Mouse (Mus musculus): ENCODE measurements around the gene Qpct.
"Not testable (repeated sequence)": the region's sequence is repeated elsewhere in the genome, so short reads cannot be mapped to it uniquely, and the experiment has no call there.

Gene Qpct

DNA sequence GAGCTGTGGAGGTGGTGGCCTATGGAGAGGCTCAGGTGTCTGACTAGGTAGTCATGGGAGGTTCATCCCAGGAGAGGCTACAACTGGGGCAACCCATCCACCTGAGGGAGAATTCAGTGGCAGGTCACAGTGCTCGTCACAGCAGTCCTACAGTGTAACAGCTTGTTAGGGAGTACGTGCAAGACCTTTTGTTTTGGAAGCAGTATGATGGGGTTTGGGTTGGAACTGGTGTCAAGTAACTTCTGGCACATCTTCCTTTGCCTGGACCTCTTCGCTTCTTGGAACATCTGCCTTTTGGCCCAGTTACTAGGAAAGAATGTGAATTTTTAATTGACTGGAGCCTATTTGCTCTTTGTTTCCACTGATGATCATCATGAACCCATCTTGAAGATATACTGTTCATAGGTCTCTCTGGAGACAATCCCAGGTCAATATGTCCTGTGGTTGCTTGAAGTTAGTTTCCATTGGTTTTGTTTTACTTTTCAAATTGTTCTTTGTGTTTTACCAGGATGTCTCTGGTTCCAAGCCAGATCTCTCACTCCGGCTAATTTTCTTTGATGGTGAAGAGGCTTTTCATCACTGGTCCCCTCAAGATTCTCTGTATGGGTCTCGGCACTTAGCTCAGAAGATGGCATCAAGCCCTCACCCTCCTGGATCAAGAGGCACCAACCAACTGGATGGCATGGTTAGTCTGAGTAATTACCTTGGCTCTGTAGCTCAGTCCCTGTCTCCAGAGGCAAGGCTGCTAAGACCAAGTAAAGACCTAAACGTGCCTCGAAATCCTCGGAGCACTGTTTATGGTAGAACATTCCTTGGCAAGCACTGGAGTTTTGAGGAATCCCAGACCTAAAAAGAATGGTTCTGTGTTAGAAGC lies 25.5 kb downstream of the Qpct start:
- no peak for DNase-seq

DNA sequence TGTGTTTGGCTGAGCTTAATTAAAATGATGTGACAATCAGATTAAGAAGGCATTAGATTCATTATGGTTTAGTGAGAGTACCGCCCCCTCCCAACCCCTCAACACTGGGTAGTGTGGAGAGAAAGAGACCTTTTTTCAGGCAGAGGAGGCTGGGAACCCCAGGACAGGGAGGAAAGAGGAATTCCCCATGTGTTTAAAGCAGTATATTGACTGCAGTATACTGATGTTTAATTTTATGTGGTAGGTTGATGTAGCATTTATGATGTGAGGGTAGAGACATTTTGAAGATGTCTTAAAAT lies 26.1 kb downstream of the Qpct start:
- DNase-seq: no peak

DNA sequence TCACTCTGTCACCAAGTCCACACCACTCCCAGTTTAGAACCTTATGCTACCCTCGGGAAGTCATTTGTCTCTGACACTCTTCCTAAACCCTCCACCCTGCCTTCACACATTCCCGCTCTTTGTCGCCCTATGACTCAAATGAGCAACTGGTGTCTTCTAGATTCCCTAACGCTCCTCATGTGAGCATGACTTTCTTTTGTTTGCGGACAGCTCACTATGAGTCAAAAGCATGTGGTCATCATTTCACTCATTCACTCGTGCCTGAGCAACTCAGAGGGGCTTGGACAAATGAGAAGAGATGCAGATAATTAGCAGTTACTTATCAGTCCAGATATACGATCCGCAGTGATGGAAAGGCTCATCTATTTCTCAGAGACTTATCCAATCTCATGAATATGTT lies 26.5 kb downstream of the Qpct start:
- no peak for DNase-seq

DNA sequence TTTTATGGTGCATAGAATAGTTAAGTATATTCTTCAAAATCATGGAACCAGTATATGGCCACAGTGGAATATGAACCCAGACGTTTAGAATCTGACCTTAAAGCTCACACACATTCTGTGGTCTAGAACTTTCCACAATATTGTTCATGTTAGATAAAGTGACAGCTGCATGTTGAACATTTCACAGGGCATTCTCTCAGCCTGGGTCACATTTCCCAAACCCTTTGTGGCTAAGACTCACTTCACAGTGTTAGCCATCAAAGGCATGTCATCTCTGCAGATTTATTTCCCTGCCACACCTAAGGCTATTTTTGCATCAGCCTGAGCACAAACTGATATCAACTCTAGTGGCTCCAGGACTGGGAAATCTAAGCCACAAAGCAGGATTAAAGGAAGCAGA lies 40.0 kb downstream of the Qpct start:
- DNase-seq: no peak

DNA sequence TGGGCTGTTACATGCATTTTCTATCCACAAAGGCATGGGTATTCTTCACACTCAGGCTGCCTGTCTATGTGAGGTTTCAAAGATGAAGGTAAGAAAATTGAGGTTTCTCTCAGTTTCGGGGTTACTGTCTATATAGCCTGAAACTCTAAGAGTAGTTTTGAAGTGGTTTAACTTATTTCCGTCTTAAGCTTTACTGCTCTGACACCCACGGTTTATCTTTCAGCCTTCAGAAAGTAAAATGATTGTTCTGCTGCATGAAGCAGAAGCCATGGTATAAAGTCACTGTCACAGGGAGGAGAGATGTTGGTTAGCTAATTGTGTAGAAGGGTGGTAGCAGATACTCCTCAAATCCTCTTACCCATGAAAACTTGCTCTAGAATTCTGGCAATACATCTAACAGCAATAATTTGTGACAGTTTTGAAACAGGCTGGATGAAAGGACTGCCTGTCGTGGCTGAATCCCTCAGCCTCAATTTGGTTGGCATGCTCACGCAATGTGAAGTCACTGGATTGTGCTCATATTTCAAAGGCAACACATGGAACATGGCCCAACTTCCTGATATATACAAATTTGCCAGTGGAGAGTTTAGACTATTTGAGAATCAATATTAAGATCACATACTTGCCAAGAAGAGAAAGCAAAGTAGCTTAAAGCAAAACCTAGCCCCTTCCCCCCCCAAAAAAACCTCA lies 41.7 kb downstream of the Qpct start:
- no peak for DNase-seq

DNA sequence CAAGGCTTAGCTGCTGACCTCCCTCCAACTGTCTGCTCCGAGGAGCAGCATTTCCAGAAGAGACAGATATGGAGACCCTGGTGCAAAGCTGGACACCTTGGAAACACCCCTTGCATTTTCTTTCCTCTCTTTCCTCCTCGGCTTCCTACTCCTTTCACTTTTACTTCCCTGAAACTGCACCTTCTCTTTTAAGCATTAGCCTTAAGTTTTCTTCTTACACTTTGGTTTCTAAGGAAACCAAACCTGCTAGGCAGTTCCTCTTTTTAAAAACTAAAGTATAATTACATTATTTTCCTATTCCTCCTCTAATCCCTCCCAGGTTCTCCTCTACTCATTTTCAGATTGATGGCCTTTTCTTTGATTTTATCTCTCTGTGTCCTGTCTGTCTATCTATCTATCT lies 43.9 kb downstream of the Qpct start:
- no peak for DNase-seq

DNA sequence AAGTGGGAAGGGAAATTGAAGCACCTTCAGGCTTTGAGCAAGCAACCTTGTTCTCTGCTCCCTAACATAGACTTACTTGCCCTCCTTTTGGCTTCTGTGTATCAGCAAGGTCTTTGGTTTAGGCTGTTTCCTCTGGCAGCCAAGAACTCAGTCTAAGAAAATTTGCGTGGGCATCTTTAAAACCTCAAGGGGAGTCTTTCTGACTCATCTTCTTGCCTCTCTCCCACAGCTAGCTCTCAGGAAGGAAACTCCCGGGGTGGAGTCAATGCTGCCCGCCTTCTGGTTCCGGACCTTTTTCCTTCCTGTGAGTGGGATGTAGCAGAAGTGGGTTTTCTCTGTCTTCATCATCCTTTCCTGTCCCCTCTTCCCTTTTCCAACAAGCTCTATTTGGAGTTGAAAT lies 48.2 kb downstream of the Qpct start:
- no peak for DNase-seq

DNA sequence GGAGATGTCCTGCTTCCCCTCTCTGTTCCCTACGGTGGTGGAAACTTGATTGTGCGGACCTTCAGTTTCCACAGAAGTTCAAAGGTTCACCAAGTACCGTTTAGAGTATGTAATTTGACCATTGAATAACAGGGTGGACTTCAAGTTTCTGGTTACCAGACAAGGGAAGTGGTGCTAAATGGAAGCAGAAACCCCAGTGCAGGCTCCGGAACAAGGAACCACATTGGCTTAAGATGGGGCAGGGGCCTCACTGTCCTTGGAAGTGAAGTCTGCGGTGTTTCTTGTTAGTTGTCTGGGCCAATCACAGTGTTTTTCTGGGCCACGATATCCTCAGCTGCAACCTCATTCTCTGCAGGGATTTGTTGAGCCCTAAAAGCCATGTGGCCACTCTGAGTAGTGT lies 56.5 kb downstream of the Qpct start:
- DNase-seq: no peak

DNA sequence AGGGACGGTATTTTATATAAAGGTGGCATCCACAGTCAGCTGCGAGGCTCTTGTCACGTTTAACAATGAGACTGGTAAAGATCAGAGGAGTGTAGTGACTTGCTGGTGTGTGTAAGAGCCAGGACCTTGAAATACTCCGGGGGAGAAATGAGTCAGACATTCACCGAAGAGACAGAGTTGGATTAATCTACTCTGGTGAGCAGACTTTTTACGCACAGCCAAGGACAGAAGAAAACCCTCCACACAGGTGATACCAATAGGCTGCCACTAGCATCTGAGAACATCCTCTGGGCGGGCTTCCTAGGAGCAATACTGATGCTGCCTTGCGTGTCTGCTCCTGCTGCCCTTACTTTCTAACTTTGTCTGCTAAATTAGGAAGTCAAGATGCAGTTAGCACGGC lies 57.9 kb downstream of the Qpct start:
- no peak for DNase-seq

DNA sequence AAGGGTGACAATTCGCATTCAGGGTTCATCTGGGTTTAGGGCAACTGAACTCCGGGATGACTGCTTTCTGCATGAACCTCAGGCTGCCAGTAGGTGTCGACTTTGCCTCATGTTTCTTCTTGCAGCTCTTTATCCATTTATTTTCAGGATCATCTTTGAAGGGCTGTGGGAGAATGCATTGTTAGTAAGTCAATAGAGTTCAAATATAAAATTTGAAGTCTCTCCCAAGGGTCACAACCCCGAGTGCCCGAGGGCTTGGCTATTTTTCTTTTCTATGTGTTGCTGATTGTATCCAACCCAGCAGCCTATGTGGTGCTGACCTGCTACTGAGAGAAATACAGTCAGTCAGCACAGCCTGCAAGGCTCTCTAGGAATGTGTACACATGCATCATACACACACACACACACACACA lies 59.2 kb downstream of the Qpct start:
- DNase-seq: peak; percentile 47 to 49

DNA sequence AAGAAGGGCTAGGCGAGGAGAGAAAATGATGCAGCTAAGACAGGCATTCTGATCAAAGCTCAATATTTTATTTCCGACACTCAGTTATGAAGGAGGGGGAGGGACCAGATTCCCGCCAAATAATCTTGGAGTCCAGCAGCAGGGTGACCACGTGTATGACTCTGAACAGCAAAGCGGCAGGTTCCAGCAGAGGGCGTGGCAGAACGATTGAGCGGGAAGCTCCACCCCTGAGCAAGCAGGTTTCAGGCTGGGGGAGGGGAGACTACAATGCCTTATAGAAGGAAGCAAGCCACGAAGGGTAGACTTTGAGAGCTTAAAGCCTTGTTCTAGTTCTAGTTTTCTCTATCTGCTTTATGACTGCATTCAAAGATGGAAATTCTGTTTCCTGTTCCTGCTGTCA lies 63.5 kb downstream of the Qpct start:
- DNase-seq: not testable (repeated sequence)

DNA sequence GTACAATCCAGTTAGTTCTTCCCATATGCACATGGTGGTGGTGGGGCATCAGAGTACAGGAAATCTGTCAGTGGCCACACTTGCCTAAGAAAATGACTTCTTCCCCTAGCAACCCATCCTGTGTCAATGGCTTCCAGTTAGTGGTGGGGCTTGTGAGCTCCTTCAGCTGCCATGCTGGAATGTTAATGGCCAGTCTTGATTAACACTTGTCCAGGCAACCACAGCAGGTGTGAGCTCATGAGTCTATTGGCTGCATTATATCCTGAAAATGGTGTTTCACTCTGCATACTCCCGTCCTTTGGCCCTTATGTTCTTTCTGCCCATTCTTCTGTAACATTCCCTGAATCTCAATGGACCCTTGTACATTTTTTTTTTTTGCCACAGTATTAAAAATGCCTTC lies 67.4 kb downstream of the Qpct start:
- DNase-seq: no peak

DNA sequence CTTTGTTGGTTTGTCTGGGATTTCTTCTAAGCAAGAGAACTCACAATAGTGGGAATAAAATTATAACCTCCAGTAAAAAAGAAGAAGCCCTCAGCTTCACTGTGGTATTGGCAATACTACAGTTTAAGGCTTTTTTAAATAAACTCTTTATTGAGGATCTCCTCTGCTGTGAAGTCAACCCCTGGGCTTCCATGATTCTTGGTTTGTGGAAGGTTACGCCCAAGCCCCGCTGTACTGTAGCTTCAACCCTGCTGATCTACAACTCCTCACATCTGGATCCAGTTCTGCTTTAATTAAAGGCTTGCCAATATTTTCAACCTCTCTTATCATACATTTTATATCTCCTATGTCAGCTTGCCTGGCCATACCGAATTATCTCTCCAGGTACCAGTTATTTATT lies 68.6 kb downstream of the Qpct start:
- DNase-seq: no peak

DNA sequence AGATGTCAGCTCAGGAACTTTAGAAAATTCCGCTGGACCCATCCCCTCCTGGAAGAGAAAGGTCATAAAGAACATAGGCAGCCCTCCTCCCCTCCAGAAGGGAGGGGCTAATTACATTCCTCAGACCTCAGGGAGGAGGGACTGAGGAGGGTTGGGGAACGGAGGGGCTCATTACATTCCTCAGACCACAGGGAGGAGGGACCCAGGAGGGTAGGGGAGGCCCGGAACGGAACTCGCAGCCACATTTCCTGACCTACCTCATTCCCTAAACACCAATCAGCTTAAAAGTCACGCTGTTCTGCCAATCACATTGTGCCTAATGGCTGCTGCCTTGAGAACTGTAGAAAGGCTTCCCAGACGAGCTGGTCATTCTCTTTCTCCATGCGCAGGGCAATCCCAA lies 82.0 kb downstream of the Qpct start:
- DNase-seq: no peak

DNA sequence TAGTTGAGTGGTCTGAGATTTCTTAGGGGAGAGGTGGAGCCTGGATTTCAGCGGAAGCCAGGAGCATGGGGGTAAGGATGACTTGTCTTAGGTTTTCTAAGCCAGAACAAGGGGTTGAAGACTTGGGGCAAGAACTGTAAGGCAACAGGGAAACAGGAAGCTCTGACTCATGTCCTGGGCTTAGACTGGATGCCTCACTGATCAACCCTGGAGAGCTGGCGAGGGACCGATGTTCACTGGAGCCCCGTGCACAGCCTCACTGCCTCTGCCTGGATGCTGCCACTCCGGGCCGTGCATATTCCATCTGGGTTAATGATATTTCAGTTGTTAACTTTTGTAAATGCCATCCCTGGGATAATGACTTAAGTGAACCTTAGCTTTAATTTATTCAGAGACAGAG lies 84.1 kb downstream of the Qpct start:
- no peak for DNase-seq

DNA sequence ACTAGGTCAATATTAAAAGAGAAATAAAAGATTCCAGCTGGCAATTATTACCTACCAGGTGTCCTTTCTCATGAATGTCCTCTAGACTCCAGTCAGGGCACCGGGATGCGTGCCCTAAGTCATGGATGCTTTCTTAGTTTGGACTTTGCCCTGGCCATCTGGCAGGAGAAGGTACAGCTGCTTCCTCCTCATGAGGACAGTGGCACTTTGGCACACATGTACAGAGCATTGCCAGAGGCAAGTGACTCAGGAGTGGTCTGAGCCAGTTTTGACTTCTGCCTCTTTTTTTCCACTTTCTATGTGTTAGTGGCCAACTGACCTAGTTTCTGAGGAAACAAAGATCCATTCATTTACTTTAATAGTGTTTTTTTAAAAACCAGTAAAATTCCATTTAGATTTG lies 84.7 kb downstream of the Qpct start:
- DNase-seq: peak; percentile 11 to 22
